Mouse (Mus musculus) lung, postnatal 36 days (tissue): ENCODE results near the gene Ren1.

Experiments
- DNase-seq: peaks from one replicate; pipeline ENCODE4 v3.0.0; 2022; ENCODE audit warnings: mixed read lengths

Gene Ren1

GRCm38 (mm10) chr1:133346531-133346930 lies 3.8 kb upstream of the Ren1 start:
- DNase-seq = no peak

GRCm38 (mm10) chr1:133347226-133347625 lies 3.1 kb upstream of the Ren1 start:
- DNase-seq = no peak

DNA sequence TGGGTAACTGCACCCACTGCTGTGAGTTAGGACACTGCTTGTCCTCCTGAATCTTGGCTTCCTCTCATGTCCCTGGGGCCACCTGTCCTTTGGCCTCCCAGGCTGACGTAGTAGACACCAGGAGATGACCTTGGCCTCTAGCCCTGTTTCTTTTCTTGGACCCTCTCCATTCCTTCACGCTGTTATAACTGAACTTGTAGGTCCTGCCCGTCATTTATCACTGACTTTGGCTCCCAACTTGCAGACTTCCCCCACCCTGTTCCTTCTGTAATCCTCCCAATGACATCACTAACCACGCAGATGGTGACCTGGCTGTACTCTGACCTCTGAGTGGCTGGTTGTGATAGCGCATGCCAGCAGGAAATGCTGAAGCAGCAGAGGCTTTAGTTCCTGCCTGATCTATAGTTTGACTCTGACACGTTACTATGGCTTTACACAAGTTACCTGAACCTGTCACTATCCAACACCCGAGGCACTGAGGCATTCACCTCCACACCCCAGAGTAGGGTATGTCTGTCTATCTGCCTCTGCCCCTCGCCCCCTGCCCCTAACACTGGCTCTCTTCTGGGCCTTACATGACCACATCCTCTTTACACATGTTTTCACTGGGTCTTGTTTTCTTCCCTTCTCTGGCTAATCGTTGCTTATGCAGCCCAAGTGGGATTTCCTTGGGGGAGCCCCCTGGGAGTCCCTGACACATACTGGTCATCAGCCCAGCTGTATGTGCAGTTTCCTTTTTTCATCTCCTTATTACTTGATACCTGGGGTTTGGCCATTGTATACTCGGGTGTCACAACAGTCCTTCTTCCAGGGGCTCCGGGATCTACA lies 2.4 kb upstream of the Ren1 start:
- DNase-seq = peak; percentile 47

- no peak for DNase-seq
Measured at GRCm38 (mm10) chr1:133351762-133352161, 1.5 kb downstream of the Ren1 start.

- peak; percentile 84 for DNase-seq
Measured at GRCm38 (mm10) chr1:133353371-133353809, 3.1 kb downstream of the Ren1 start.

DNA sequence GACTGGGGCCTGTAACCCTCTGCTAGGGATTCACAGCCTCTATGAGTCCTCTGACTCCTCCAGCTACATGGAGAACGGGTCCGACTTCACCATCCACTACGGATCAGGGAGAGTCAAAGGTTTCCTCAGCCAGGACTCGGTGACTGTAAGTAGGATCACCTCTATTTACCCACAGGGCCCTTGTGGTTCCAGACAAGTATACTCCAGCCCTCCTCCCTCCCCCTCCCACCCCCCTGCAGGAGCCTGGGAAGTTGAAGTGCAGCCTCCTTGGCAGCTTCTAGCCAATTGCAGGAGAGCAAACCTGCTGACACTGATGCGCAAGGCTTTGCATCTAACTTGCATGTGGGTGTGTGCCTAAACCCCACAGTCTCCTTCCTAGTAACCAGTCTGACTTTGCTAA lies 5.2 kb downstream of the Ren1 start:
- DNase-seq = no peak

- no peak for DNase-seq
Measured at GRCm38 (mm10) chr1:133355912-133356311, 5.6 kb downstream of the Ren1 start.

- no peak for DNase-seq
Measured at GRCm38 (mm10) chr1:133356330-133356729, 6.0 kb downstream of the Ren1 start.

GRCm38 (mm10) chr1:133361006-133361405 lies 10.7 kb downstream of the Ren1 start:
- DNase-seq = no peak

DNA sequence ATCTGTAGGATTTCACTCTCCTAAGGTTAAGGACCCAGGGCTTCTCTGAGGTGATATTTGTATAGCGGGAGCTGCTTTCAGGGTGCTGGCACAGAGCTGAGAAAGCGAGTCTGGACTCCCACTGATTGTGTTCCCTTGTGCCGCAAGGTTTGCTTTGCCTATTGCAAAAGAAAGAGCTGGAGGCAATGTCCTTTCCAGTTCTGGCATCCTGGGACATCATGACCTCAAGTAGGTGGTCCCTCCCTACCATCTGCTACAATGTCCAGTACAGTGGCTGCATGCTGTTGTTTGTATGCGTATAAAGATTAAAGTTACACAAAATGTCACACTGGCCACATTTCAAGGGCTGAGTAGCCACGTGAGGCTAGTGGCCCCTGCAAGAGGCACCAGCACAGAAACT lies 11.8 kb downstream of the Ren1 start:
- DNase-seq = no peak

GRCm38 (mm10) chr1:133363276-133364021 lies 13.1 kb downstream of the Ren1 start, which contains the start of gene Etnk2:
Gene Etnk2 (plus strand): TSS chr1:133363572.
- peak; percentile 82 for DNase-seq

GRCm38 (mm10) chr1:133364022-133364630 lies 13.8 kb downstream of the Ren1 start:
- DNase-seq = no peak

DNA sequence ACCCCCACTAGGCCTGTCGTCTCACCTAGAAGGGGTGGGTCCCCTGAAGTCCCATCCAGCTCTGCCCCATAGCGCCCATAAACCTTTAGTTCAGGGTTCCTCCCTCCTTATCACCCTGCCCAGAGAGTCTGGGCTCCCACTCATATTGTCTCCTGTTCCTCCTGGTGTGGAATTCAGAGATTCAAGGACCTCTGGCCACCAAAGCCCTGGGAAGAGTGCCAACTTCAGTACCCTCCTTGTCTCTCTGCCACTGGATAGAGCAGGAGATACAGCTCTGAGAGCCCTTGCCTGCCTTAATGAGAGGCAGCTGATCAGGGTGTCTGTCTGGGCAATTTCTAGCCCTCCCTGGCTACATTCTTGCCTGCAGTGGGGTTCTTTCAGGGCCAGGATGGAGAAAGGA lies 14.6 kb downstream of the Ren1 start:
- DNase-seq = no peak

- DNase-seq = no peak
Measured at GRCm38 (mm10) chr1:133366951-133367605, 16.8 kb downstream of the Ren1 start.

GRCm38 (mm10) chr1:133367606-133368488 lies 17.5 kb downstream of the Ren1 start:
- no peak for DNase-seq

DNA sequence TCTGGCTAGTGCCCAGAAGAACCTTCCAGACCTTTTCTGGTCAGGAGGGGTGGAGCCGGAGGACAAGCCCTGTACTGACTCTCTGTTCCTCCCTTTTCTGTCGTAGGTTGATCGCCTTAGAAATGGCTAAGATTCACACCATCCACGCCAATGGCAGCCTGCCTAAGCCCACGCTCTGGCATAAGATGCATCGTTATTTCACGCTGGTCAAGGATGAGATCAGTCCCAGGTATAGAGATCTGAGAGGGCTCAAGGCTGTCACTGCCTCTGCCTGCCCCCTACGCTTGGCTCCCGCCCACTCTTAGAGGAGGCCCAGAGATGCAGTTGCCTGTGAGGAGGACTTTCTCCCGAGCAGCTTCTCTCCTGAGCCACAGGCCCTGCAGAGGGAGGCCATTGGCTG lies 18.3 kb downstream of the Ren1 start:
- DNase-seq = no peak

- no peak for DNase-seq
Measured at GRCm38 (mm10) chr1:133370352-133370751, 20.0 kb downstream of the Ren1 start.

DNA sequence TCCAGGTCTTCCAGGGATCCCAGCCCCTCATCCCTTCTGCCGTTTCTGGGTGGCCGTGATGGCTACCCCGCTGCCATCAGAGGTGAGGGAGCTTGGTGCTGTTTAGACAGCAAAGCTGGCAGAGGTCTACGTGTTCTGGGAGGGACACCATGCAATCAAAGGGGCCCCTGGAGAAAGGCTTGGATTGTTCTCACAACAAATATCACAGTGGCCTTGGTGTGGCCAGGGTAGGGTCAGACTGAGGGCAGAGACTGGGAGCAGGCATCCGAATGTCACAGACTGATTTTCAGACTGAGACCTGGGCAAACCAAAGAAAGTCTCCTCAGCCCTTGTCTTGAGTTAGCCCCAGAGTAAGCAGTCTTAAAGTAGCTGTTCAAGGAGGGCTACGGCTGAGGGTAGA lies 21.1 kb downstream of the Ren1 start:
- no peak for DNase-seq

GRCm38 (mm10) chr1:133372113-133372512 lies 21.8 kb downstream of the Ren1 start:
- no peak for DNase-seq

- no peak for DNase-seq
Measured at GRCm38 (mm10) chr1:133375696-133376346, 25.5 kb downstream of the Ren1 start.

DNA sequence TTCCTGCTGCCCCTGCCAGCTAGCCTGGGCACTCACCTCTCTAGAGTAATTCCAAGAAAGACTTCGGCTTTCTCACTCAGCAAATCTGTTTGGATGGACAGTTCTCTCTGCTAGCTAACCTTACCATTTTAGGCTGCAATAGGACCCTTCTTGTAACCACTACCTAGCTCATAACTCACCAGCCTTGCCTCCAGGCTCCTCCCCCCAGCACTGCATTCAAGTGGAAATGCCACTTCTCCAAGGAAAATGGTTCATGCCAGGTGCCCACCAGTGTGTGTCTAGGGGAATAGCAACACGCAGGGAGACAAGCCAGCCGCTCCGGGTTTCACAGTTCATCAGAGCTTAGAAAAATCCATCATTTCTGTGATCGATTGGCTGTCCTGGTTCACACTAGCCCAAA lies 27.2 kb downstream of the Ren1 start:
- DNase-seq = no peak
